Mouse (Mus musculus): ENCODE measurements at regions not wholly inside any gene's neighbourhood (a gene's known extent, or its start where the extent isn't known, plus 50 kb on each side); places are given as distances from the start of the nearest gene placed in this dataset.

DNA sequence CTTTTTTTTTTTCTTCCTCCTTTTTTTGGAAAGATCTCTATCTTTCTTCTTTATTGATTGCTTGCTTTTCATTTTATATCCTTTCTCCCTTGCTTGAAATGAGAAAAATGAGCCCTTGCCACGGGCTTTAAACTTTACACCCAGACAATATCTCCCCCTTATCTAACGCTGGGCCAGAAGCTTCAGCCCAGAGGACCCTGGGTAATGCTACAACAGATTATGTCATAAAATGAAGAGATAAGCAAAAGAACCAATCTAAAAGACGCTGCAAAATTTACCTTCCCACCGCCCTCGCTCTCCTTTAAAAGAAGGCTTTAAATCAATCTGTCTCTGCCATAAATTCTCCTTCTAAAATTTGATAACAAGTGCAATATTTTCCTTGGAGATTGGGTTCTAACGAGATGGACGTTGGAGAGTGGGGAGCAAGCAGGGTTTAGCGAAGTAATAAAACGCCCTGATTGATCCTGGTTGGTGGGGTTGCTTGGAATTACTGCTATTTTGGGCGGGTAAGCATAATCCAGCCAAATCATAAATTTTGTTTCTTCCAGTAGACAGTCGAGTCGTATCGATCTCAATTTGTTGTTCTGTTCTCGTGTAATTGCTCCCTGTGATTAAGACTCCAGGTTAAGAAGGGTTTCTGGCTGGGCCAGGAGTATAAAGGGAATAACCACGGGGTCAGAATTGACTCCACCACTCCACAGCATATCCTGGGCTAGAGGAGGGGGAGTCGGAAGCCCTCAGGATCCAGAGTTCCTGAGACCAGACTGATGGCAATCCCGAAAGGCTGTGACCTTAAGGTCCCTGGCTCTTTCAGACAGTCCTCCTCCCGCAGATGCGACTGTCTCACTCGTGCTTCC, 318.9 kb downstream of the Gm9195 start:
- no peak overlapping the region for H3K4me3 ChIP-seq (ENCODE audit: low read depth, low read length)
- DNase-seq: no peak
- no peaks in the 10 kb centered on the region for H3K36me3 ChIP-seq (ENCODE audit: insufficient read depth)
- H3K4me1 ChIP-seq (ENCODE audit: insufficient read depth): no peaks in the 10 kb centered on the region
- no peak for TF ChIP-seq CTCF (IDR thresholded peaks at IDR 0.05; ENCODE audit: low read depth)
- H3K4me2 ChIP-seq: no peak overlapping the region
- whole genome bisulfite sequencing: 71% methylated on average over 20 of the region's 20 CpGs
- H3K27me3 ChIP-seq (ENCODE audit: insufficient read depth, low read length): no peaks in the 10 kb centered on the region
- no peak overlapping the region for H3K9ac ChIP-seq
- H3K27ac ChIP-seq (ENCODE audit: low read depth): no peak overlapping the region
- no peak for ATAC-seq (ENCODE audit: insufficient read depth)
- H3K9me3 ChIP-seq (ENCODE audit: low read depth, low read length): no peaks in the 10 kb centered on the region

DNA sequence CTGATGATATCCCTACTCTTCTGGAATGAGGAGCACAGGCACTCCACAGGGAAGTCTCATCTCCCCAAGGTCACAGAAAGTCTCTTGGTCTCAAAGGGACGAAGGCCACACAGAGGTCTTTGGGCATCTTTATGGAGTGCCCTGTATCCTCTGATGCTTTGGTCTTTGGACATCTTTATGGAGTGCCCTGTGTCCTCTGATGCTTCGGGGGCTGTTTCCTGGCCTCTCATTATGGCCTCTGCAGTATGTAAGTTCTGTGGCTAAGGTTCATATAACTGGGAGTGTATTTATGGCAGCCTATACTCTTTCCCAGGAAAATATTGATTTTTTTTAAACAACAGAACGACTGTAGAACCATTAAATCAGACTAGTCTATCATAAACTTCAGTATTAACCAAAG, 319.9 kb downstream of the Gm9195 start:
- no peak overlapping the region for H3K4me2 ChIP-seq

DNA sequence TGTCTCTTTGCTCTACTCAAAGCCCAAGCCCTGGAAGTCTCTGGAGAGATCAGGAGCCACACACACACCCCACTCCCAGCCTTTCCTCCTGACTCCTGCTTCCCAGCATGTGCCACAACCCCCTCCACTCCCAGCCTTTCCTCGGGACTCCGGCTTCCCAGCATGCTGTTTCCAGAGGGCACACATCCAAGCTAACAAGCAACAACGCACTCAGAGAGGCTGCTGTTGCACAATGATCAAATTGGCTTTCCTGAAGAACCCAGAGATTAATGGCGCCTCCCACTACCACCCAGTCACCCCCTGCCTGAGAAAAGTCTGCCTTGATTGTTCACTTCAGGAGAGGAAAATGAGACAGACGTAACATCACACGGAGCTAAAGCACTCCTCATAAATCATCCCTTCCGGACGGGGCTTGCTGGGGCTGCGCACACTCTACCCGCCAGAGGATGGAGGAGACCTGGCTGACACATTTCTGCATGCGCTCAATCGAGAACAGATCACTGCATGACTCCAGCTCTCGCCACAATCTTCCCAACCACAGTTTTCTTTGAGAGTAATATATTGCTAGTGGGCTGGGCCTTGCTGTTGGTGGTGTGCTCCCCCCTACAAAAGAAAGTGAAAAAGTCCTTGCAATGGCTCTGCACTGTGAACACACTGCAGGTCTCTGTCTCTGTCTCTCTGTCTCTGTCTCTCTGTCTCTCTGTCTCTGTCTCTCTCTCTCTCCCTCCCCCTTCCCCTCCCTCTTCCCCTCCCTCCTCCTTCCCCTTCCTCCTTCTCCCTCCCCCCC, 332.9 kb downstream of the Gm9195 start:
- DNase-seq: peak; percentile 77
- no peak overlapping the region for H3K9ac ChIP-seq

More for the DNA sequence above, 319.9 kb downstream of the Gm9195 start:
- Histone ChIP-seq H3K4me1 (ENCODE audit: insufficient read depth) (no peaks in the 10 kb centered on the region), H3K9me3 (ENCODE audit: low read depth, low read length) (no peaks in the 10 kb centered on the region), H3K27me3 (ENCODE audit: insufficient read depth, low read length) (no peaks in the 10 kb centered on the region), H3K4me3 (ENCODE audit: low read depth, low read length) (no peak overlapping the region), H3K27ac (ENCODE audit: low read depth) (no peak overlapping the region), H3K9ac (no peak overlapping the region), H3K36me3 (ENCODE audit: insufficient read depth) (no peaks in the 10 kb centered on the region)
- 65% methylated on average over 3 of the region's 3 CpGs for WGBS
- no peak for TF ChIP-seq CTCF (IDR thresholded peaks at IDR 0.05; ENCODE audit: low read depth)
- no peak for ATAC-seq (ENCODE audit: insufficient read depth)
- no peak for DNase-seq

DNA sequence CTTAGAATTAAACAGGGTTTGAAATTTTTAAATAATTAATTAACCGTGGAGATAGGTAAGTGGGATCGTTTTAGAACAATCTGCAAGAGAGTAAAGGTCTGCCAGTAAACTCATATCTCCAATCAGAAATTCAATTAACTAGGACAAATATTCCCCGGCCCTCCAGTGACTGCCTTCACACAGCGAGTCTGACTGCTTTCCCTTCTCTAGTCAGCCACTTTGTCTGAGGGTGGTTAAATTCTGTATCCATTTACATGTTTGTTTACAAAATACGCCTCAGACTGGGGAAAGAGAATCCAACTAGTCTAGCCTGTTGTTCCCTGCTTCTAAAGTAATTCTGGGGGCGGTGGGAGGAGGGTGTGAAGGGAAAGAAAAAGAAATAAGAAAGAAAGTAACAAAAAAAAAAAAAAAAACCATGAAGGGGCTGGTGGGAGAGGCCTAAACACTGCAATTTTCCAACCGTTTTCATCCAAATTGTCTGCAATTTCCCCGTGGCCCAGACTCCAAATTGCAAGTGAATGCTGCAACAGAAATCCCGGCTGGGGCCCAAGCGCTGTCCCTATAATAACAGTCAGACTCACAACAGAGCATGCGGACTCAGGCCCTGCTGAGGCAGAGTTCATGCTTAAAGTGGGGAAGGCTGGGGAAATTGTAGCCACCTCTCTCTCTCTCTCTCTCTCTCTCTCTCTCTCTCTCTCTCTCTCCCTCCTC, 336.3 kb downstream of the Gm9195 start:
- Histone ChIP-seq H3K27me3 (ENCODE audit: insufficient read depth, low read length) (no peaks in the 10 kb centered on the region), H3K4me2 (0 out of 2 replicates have a peak overlapping the region, but pooled peaks have one; percentile 13), H3K9ac (no peak overlapping the region), H3K4me1 (ENCODE audit: insufficient read depth) (no peaks in the 10 kb centered on the region), H3K4me3 (ENCODE audit: low read depth, low read length) (no peak overlapping the region), H3K27ac (ENCODE audit: low read depth) (no peak overlapping the region), H3K36me3 (ENCODE audit: insufficient read depth) (no peaks in the 10 kb centered on the region), H3K9me3 (ENCODE audit: low read depth, low read length) (no peaks in the 10 kb centered on the region)
- 25% methylated on average over 11 of the region's 11 CpGs for WGBS
- DNase-seq: peak; percentile 46
- ATAC-seq (ENCODE audit: insufficient read depth): no peak
- TF ChIP-seq CTCF (IDR thresholded peaks at IDR 0.05; ENCODE audit: low read depth): no peak

More for the DNA sequence above, 332.9 kb downstream of the Gm9195 start:
- TF ChIP-seq CTCF (IDR thresholded peaks at IDR 0.05; ENCODE audit: low read depth): no peak
- WGBS: 13% methylated on average over 13 of the region's 13 CpGs
- Histone ChIP-seq H3K9me3 (ENCODE audit: low read depth, low read length) (no peaks in the 10 kb centered on the region), H3K36me3 (ENCODE audit: insufficient read depth) (no peaks in the 10 kb centered on the region), H3K27ac (ENCODE audit: low read depth) (0 out of 2 replicates have a peak overlapping the region, but pooled peaks have one; percentile 30), H3K4me3 (ENCODE audit: low read depth, low read length) (peak overlapping the region; percentile 17; the same call in 1 of the 2 replicates), H3K4me2 (peak overlapping the region; percentile 49; the same call in 1 of the 2 replicates), H3K27me3 (ENCODE audit: insufficient read depth, low read length) (no peaks in the 10 kb centered on the region; the same call in 1 of the 2 replicates), H3K4me1 (ENCODE audit: insufficient read depth) (no peaks in the 10 kb centered on the region)
- ATAC-seq (ENCODE audit: insufficient read depth): peak; percentile 93

DNA sequence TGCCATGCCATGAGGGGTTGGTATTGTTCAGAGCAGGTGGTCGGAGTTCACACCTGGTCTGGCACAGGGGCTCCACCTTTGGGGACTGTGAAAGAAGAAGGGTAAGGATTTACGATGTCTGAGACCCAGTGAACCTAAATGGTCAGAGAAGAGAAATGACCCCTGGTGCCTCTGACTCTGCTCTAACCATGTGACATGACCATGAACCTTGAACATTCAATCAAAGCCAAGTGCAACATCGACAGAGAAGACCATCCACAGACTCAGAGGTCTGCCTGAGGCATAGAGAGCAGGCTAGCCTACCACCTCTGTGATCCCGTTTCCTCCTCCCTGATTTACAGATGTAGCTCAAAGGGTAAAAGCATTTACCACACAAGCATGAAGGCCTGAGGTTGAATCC, 340.0 kb downstream of the Gm9195 start:
- no peak for TF ChIP-seq CTCF (IDR thresholded peaks at IDR 0.05; ENCODE audit: low read depth)
- H3K4me2 ChIP-seq: no peak overlapping the region
- H3K27me3 ChIP-seq (ENCODE audit: insufficient read depth, low read length): no peaks in the 10 kb centered on the region
- no peak overlapping the region for H3K4me3 ChIP-seq (ENCODE audit: low read depth, low read length)
- H3K4me1 ChIP-seq (ENCODE audit: insufficient read depth): no peaks in the 10 kb centered on the region
- DNase-seq (no peak), ATAC-seq (ENCODE audit: insufficient read depth) (no peak)
- H3K9me3 ChIP-seq (ENCODE audit: low read depth, low read length): no peaks in the 10 kb centered on the region
- H3K9ac ChIP-seq: no peak overlapping the region
- H3K27ac ChIP-seq (ENCODE audit: low read depth): no peak overlapping the region
- H3K36me3 ChIP-seq (ENCODE audit: insufficient read depth): no peaks in the 10 kb centered on the region
- 74% methylated on average over 4 of the region's 4 CpGs for WGBS

DNA sequence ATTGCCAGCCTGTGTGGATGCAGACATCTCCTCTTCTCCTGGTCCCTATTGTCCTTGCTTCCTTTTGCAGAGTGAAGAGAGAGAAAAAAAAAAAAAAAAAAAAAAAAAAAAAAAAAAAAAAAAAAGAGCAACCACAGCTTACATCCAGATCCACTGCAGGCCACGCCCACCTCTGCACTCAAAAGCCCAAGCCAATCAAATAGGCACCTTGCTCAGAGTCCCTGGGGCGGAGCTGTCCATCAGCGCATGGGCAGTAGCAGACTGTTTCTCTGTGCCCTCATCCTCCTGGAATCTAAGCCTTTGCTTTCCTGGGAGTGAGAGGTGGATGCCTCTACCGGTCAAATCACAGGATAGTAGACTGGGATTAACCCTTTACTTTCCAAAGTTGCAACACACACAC, 342.2 kb downstream of the Gm9195 start:
- H3K4me3 ChIP-seq (ENCODE audit: low read depth, low read length): no peak overlapping the region
- H3K27ac ChIP-seq (ENCODE audit: low read depth): no peak overlapping the region
- DNase-seq (peak; percentile 67), ATAC-seq (ENCODE audit: insufficient read depth) (peak; percentile 38; the same call in 1 of the 2 replicates)
- H3K4me1 ChIP-seq (ENCODE audit: insufficient read depth): no peaks in the 10 kb centered on the region
- H3K4me2 ChIP-seq: no peak overlapping the region
- 16% methylated on average over 4 of the region's 4 CpGs for WGBS
- TF ChIP-seq CTCF (IDR thresholded peaks at IDR 0.05; ENCODE audit: low read depth): no peak
- H3K9me3 ChIP-seq (ENCODE audit: low read depth, low read length): no peaks in the 10 kb centered on the region
- no peak overlapping the region for H3K9ac ChIP-seq
- H3K27me3 ChIP-seq (ENCODE audit: insufficient read depth, low read length): no peaks in the 10 kb centered on the region
- H3K36me3 ChIP-seq (ENCODE audit: insufficient read depth): no peaks in the 10 kb centered on the region
